Mouse (Mus musculus): ENCODE results near the gene Ap4e1.

DNA sequence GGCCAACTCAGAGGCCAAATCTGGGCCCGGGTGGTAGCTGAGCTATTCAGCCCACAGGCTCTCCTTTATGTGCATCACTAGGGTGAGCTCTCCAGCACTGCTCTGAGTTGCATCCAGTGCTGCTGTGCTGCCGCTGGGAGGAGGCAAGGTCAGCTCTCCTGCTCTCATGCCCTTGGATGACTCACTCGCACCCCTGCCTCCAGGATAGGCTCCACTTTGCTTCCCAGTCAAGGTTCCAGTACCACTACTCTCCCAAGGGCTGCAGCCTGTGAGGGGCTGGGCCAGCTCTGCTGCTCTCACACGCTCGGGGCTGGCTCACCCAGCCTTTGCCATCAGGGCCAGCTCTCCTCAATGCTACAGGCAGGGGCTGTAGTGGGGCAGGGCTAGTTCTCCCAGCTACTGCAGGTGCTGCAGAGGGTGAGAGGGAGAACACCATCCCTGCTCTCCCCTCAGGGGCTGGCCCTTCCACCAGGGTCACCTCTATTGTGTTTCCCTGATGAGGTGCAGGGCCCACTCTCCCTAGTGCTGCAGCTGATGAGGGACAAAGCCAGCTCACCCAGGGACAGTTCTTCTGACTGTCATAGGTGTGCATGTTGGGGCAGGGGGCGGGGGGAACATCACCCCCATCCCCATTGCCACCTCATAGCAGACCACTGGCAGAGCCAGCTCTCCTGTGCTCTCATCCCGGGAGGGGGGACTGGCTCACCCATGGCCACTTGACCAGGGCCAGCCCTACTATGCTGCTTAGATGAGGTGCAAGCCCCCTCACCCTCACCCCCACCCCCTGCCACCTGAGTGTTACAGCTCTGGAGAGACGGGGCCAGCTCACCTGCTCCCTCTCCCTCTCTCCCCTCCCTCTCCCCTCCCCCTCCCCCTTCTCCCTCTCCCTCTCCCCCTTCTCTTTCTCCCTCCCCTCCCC lies 7.9 kb upstream of the Ap4e1 start:
- TF ChIP-seq POLR2A (IDR thresholded peaks at IDR 0.05; ENCODE audit: borderline replicate concordance, control insufficient read depth, low read depth, low read length) (no peak), CTCF (IDR thresholded peaks at IDR 0.05; ENCODE audit: control insufficient read depth, insufficient read depth, low read length) (no peak)

Measured in bone marrow, adult 2 months (tissue).